Mouse (Mus musculus) liver, postnatal 0 days (tissue): Measurements from ENCODE around the gene C530008M17Rik.

ENCODE experiments used
- CTCF ChIP-seq: sonication (generic); IDR thresholded peaks from 2 replicates; pipeline ENCODE4 v1.5.1; 2016; ENCODE audit warnings: antibody characterized with exemption, low read depth
- EP300 ChIP-seq: IDR thresholded peaks from 2 replicates; pipeline ENCODE4 v1.6.1; 2016; ENCODE audit warnings: antibody characterized with exemption, low read depth, mild to moderate bottlenecking

GRCm38 (mm10) chr5:76690177-76690593, 33.9 kb downstream of the C530008M17Rik start:
- TF ChIP-seq CTCF, result no peak
- no peak for TF ChIP-seq EP300
